Mouse (Mus musculus) hindbrain, embryonic 14.5 days (tissue): ENCODE results near the gene Prkar1b. TPM values are rescaled to one million over a fixed set of nuclear protein-coding genes. Genes with fewer than 3 reads are reported as not detected.

Source experiments
- ATAC-seq: fragments of 200-750 bp; cut with Nextera tagmentation; 2 replicates; pipeline ENCODE4 v1.8.0; 2017; ENCODE audit warnings: moderate number of reproducible peaks, mild to moderate bottlenecking, moderate TSS enrichment, moderate library complexity; ENCODE audit not compliant: low FRiP score
- DNase-seq: peaks from one replicate; pipeline ENCODE4 v3.0.0-alpha.2; 2015; ENCODE audit warnings: low spot score
- H3K27ac ChIP-seq: fragments of 300-500 bp; sonication (generic); 2 replicates; pipeline ENCODE4 v1.5.1; 2014; ENCODE audit warnings: mild to moderate bottlenecking, moderate library complexity
- H3K27me3 ChIP-seq: fragments of 300-500 bp; sonication (generic); 2 replicates; pipeline ENCODE4 v1.6.1; 2014; ENCODE audit warnings: mild to moderate bottlenecking, low read length, mixed read lengths; ENCODE audit not compliant: control insufficient read depth, insufficient read depth
- H3K36me3 ChIP-seq: fragments of 300-500 bp; sonication (generic); replicated peaks from 2 replicates; pipeline ENCODE4 v1.6.1; 2014; ENCODE audit not compliant: control insufficient read depth, insufficient read depth
- H3K4me1 ChIP-seq: fragments of 300-500 bp; sonication (generic); replicated peaks from 2 replicates; pipeline ENCODE4 v1.6.1; 2014; ENCODE audit warnings: antibody characterized with exemption, low read length, mixed read lengths; ENCODE audit not compliant: control insufficient read depth, insufficient read depth
- H3K4me2 ChIP-seq: fragments of 300-500 bp; sonication (generic); replicated peaks from 2 replicates; pipeline ENCODE4 v1.6.1; 2014; ENCODE audit warnings: mild to moderate bottlenecking, moderate library complexity
- H3K4me3 ChIP-seq: fragments of 300-500 bp; sonication (generic); replicated peaks from 2 replicates; pipeline ENCODE4 v1.5.1; 2014; ENCODE audit warnings: mild to moderate bottlenecking, low read length
- H3K9ac ChIP-seq: fragments of 300-500 bp; sonication (generic); 2 replicates; pipeline ENCODE4 v1.6.1; 2014
- H3K9me3 ChIP-seq: fragments of 300-500 bp; sonication (generic); 2 replicates; pipeline ENCODE4 v1.6.1; 2016; ENCODE audit warnings: low read length; ENCODE audit not compliant: control insufficient read depth
- WGBS: fragments of 180-500 bp; shearing (Covaris S2); extraction: QIAGEN DNeasy Blood & Tissue Kit; methylation state at CpG from one replicate; pipeline ENCODE4 v1.1.7; 2014; 5-methylcytosine and 5-hydroxymethylcytosine counted together
- polyA plus RNA-seq: library from polyadenylated mRNA; unstranded; fragments of >200 nt; fragmentation: Nextera tagmentation; extraction: Ambion mirVana; gene quantifications from 2 replicates; pipeline ENCODE4 v1.2.1, GENCODE M21; 2014

Prkar1b gene
- polyA plus RNA-seq, 1 experiment from 2014 or later = 215 TPM

DNA sequence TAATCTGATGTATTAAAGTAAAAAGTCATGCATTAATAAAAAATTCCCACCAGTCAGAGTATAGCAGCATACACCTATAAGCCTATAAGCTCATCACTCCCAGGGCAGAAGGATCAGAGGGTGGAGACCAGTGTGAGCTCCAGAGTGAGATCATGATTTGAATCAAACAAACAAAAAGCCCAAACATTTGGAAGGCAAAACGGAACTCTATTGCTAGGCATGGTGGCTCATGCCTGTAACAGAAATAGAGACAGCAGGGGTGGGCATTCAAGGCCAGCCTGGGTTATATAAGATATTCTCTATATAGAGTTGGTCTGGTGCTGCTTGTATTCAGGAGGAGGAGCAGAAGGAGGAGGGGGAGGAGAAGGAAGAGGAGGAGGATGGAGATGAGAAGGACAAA lies 13.5 kb downstream of the Prkar1b start:
- H3K27me3 ChIP-seq = no peaks in the 10 kb centered on the region
- no peak overlapping the region for H3K9ac ChIP-seq
- no peaks in the 10 kb centered on the region for H3K9me3 ChIP-seq
- ATAC-seq (no peak), DNase-seq (no peak)
- H3K4me2 ChIP-seq = no peak overlapping the region
- H3K27ac ChIP-seq = no peak overlapping the region
- no peak overlapping the region for H3K4me3 ChIP-seq
- no peaks in the 10 kb centered on the region for H3K36me3 ChIP-seq
- 68% methylated on average over 1 of the region's 1 CpGs for WGBS
- no peaks in the 10 kb centered on the region for H3K4me1 ChIP-seq

DNA sequence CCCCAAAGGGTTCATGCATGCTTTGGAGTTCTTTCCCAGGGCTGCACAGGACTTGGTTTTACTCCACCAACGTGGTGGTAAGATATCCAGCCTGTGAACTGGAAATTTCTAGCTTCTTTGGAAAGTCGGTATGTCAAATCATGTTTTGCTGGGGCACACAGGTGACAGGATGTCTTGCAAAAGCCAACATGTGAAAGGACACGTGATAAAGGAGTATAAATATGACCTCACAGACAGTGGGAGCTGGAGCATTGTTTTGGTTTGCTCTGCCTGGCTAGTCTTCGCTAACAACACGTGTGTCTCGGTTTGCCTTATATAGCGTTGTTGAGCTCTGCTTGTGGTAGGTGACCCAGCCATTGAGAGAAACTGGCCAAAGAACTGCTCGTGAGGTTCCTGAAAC lies 15.3 kb downstream of the Prkar1b start:
- Histone ChIP-seq H3K9ac (no peak overlapping the region), H3K4me1 (no peaks in the 10 kb centered on the region), H3K9me3 (no peaks in the 10 kb centered on the region), H3K36me3 (no peaks in the 10 kb centered on the region), H3K27me3 (no peaks in the 10 kb centered on the region), H3K27ac (no peak overlapping the region), H3K4me2 (no peak overlapping the region), H3K4me3 (no peak overlapping the region)
- ATAC-seq = no peak
- WGBS = 84% methylated on average over 8 of the region's 8 CpGs
- no peak for DNase-seq

DNA sequence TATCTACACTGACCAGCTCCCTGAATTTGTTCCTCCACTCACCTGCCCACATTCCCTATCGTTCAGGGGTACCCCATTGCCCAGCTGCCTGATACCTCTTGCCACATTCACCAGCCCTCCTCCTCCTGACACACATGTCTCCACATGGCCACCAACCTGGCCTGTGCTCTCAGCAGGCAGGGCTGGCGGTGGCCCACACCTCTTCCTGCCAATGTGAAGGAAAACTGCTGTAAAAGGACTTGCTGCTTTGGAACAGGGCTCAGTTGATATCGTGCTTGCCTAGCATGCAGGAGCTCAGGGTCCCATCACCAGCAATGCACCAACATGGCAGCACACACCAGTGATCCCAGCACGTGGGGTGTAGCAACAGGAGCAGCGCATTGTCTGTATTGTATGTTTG lies 19.4 kb downstream of the Prkar1b start:
- no peak for DNase-seq
- Histone ChIP-seq H3K4me3 (no peak overlapping the region), H3K9ac (peak overlapping the region; percentile 84; the same call in 1 of the 2 replicates), H3K27me3 (no peaks in the 10 kb centered on the region), H3K27ac (peak overlapping the region; percentile 85), H3K4me1 (peaks cover 15% of the 10 kb centered on the region; the same call in 1 of the 2 replicates), H3K36me3 (peaks cover 15% of the 10 kb centered on the region), H3K4me2 (peak overlapping the region; percentile 78), H3K9me3 (no peaks in the 10 kb centered on the region)
- ATAC-seq = no peak
- 84% methylated on average over 5 of the region's 5 CpGs for WGBS

GRCm38 (mm10) chr5:139129572-139130151 lies 20.1 kb downstream of the Prkar1b start:
- peaks cover 15% of the 10 kb centered on the region; the same call in 1 of the 2 replicates for H3K4me1 ChIP-seq
- H3K4me3 ChIP-seq = peak overlapping the region; percentile 62
- WGBS = 3% methylated on average over 44 of the region's 55 CpGs
- H3K36me3 ChIP-seq = peaks cover 18% of the 10 kb centered on the region
- H3K9me3 ChIP-seq = no peaks in the 10 kb centered on the region
- H3K9ac ChIP-seq = peak overlapping the region; percentile 84
- H3K27me3 ChIP-seq = no peaks in the 10 kb centered on the region
- peak overlapping the region; percentile 78 for H3K4me2 ChIP-seq
- ATAC-seq (peak; percentile 84), DNase-seq (peak; percentile 58)
- H3K27ac ChIP-seq = peak overlapping the region; percentile 85

DNA sequence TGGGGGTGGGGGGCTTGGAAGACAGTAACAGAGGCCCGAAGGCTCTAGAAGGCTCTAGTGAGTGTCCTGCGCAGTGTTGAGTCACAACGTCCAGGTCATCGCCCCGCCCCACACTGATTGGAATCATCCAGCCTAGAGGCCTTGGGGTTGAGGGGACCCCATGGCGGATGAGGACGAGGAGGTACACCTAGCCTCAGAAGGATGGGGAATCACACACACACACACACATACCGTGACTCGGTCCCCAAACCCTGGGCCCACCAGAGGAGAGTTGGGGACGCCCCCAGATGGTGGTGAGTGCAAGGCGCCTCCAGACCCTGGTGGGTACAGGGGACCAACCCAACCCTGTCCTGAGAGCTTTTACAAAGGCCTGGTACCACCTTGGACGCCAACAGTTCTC lies 20.7 kb downstream of the Prkar1b start:
- ATAC-seq (peak; percentile 73), DNase-seq (no peak)
- Histone ChIP-seq H3K36me3 (peaks cover 18% of the 10 kb centered on the region), H3K9me3 (no peaks in the 10 kb centered on the region), H3K4me3 (peak overlapping the region; percentile 62), H3K27me3 (no peaks in the 10 kb centered on the region), H3K27ac (peak overlapping the region; percentile 85), H3K4me1 (peaks cover 15% of the 10 kb centered on the region; the same call in 1 of the 2 replicates), H3K4me2 (peak overlapping the region; percentile 78), H3K9ac (peak overlapping the region; percentile 84)
- 3% methylated on average over 11 of the region's 12 CpGs for WGBS

DNA sequence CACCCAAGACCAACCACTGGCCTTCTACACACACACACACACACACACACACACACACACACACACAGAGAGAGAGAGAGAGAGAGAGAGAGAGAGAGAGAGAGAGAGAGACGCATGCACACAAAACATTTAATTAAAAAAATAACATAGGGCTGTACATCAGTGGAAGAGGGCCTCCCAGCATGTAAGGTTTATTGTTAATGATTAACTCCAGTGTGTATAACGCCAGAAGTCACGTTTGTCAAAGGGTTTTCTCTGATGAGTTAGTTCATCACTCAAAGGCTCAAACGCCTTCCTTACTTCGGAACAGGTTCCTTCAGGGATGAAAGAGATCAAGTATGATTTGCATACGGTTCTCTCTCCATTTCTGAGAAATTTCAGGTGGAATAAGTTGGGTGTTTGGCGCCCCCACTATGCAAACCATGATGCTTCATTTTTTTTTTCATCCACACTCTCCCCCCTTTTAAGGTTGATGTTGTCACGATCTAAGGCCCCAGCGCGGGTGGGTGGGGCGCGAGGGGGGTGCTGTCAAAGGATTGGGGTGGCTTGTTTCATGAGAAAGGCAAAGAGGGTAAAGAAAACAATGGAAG lies 21.2 kb downstream of the Prkar1b start:
- H3K9me3 ChIP-seq = no peaks in the 10 kb centered on the region
- H3K27ac ChIP-seq = peak overlapping the region; percentile 85
- H3K4me3 ChIP-seq = peak overlapping the region; percentile 62
- no peaks in the 10 kb centered on the region for H3K27me3 ChIP-seq
- peaks cover 18% of the 10 kb centered on the region for H3K36me3 ChIP-seq
- H3K9ac ChIP-seq = peak overlapping the region; percentile 84
- WGBS = 22% methylated on average over 12 of the region's 12 CpGs
- ATAC-seq (no peak), DNase-seq (no peak)
- peaks cover 15% of the 10 kb centered on the region; the same call in 1 of the 2 replicates for H3K4me1 ChIP-seq
- peak overlapping the region; percentile 78 for H3K4me2 ChIP-seq

- ATAC-seq = no peak
- H3K4me3 ChIP-seq = no peak overlapping the region
- no peaks in the 10 kb centered on the region for H3K27me3 ChIP-seq
- H3K4me1 ChIP-seq = peaks cover 15% of the 10 kb centered on the region; the same call in 1 of the 2 replicates
- no peak for DNase-seq
- peaks cover 18% of the 10 kb centered on the region for H3K36me3 ChIP-seq
- no peaks in the 10 kb centered on the region for H3K9me3 ChIP-seq
- no peak overlapping the region for H3K9ac ChIP-seq
- no peak overlapping the region for H3K27ac ChIP-seq
- WGBS = 80% methylated on average over 3 of the region's 3 CpGs
- no peak overlapping the region for H3K4me2 ChIP-seq
These were observed 24.1 kb downstream of the Prkar1b start for GRCm38 (mm10) chr5:139125717-139126116.

GRCm38 (mm10) chr5:139118961-139119276 lies 30.9 kb downstream of the Prkar1b start:
- H3K4me2 ChIP-seq = no peak overlapping the region
- ATAC-seq (no peak), DNase-seq (no peak)
- peaks cover 24% of the 10 kb centered on the region for H3K36me3 ChIP-seq
- H3K27me3 ChIP-seq = no peaks in the 10 kb centered on the region
- H3K9me3 ChIP-seq = no peaks in the 10 kb centered on the region
- H3K4me1 ChIP-seq = no peaks in the 10 kb centered on the region
- H3K9ac ChIP-seq = no peak overlapping the region
- no peak overlapping the region for H3K27ac ChIP-seq
- 67% methylated on average over 2 of the region's 2 CpGs for WGBS
- H3K4me3 ChIP-seq = no peak overlapping the region

- H3K27ac ChIP-seq = no peak overlapping the region
- DNase-seq (no peak), ATAC-seq (no peak)
- 75% methylated on average over 5 of the region's 5 CpGs for WGBS
- no peaks in the 10 kb centered on the region for H3K9me3 ChIP-seq
- no peaks in the 10 kb centered on the region for H3K4me1 ChIP-seq
- no peaks in the 10 kb centered on the region for H3K27me3 ChIP-seq
- H3K4me2 ChIP-seq = no peak overlapping the region
- H3K36me3 ChIP-seq = peaks cover 24% of the 10 kb centered on the region
- H3K4me3 ChIP-seq = no peak overlapping the region
- H3K9ac ChIP-seq = no peak overlapping the region
These were observed 31.5 kb downstream of the Prkar1b start for GRCm38 (mm10) chr5:139118139-139118960.
